Mouse (Mus musculus): Measurements from ENCODE around the gene Usp45.

DNA sequence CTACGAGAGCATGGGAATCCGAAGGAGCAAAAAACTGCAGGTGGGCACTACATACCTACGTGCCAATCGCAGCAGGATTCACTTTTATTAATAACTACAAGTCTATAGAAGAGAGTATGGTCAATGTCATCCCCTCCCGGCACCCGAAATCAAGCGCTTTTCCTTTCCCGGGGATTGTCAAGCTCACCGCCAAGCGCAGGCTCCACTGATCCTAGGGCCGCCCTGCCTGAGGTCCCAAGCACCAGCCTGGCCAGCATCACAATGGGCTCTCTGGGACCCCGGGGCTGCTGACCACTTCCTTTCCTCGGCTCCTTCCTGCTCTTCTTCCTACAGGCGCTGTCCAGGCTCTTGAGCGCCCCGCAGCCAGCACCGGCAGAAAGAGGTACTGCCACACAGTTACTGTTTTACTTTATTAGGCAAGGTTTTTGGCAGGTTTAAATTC lies at the start of gene Usp45, which contains the start of gene Tstd3:
- TF ChIP-seq GATA1 (IDR thresholded peaks at IDR 0.05; ENCODE audit: borderline replicate concordance, low read length) (no peak), FLI1 (IDR thresholded peaks at IDR 0.05; ENCODE audit: low read length) (no peak)
